Mouse (Mus musculus) hindbrain, postnatal 0 days (tissue): ENCODE measurements around the gene Mip. TPM values are rescaled to one million over a fixed set of nuclear protein-coding genes. Genes with fewer than 3 reads are reported as not detected.
"Not testable (repeated sequence)": the region's sequence is repeated elsewhere in the genome, so short reads cannot be mapped to it uniquely, and the experiment has no call there.

Experiments
- ATAC-seq: fragments of 200-750 bp; cut with Nextera tagmentation; 2 replicates; pipeline ENCODE4 v1.8.0; 2017; ENCODE audit warnings: mild to moderate bottlenecking, moderate TSS enrichment, moderate library complexity
- DNase-seq: peaks from one replicate; pipeline ENCODE4 v3.0.0-alpha.2; 2015; ENCODE audit warnings: low spot score
- H3K27ac ChIP-seq: fragments of 300-500 bp; sonication (generic); 2 replicates; pipeline ENCODE4 v1.5.1; 2014; ENCODE audit warnings: mild to moderate bottlenecking
- H3K27me3 ChIP-seq: fragments of 300-500 bp; sonication (generic); 2 replicates; pipeline ENCODE4 v1.6.1; 2014; ENCODE audit warnings: low read length, mixed read lengths; ENCODE audit not compliant: insufficient read depth
- H3K36me3 ChIP-seq: fragments of 300-500 bp; sonication (generic); 2 replicates; pipeline ENCODE4 v1.6.1; 2014; ENCODE audit warnings: low read length, mixed read lengths; ENCODE audit not compliant: insufficient read depth
- H3K4me1 ChIP-seq: fragments of 300-500 bp; sonication (generic); 2 replicates; pipeline ENCODE4 v1.6.1; 2014; ENCODE audit warnings: antibody characterized with exemption, low read length, mixed read lengths; ENCODE audit not compliant: insufficient read depth
- H3K4me2 ChIP-seq: fragments of 300-500 bp; sonication (generic); 2 replicates; pipeline ENCODE4 v1.6.1; 2014; ENCODE audit warnings: low read depth, mild to moderate bottlenecking, low read length, moderate library complexity, mixed read lengths
- H3K4me3 ChIP-seq: fragments of 300-500 bp; sonication (generic); 2 replicates; pipeline ENCODE4 v1.5.1; 2014; ENCODE audit warnings: low read length
- H3K9ac ChIP-seq: fragments of 300-500 bp; sonication (generic); replicated peaks from 2 replicates; pipeline ENCODE4 v1.6.1; 2014; ENCODE audit warnings: mild to moderate bottlenecking, low read length, moderate library complexity, mixed read lengths
- H3K9me3 ChIP-seq: fragments of 300-500 bp; sonication (generic); 2 replicates; pipeline ENCODE4 v1.6.1; 2016; ENCODE audit warnings: low read length, mixed read lengths
- CTCF ChIP-seq: IDR thresholded peaks from 2 replicates; pipeline ENCODE4 v1.5.1; 2016; ENCODE audit warnings: antibody characterized with exemption, control low read depth, low read depth
- WGBS: fragments of 180-500 bp; shearing (Covaris S2); extraction: QIAGEN DNeasy Blood & Tissue Kit; methylation state at CpG from one replicate; pipeline ENCODE4 v1.1.7; 2014; 5-methylcytosine and 5-hydroxymethylcytosine counted together
- polyA plus RNA-seq: library from polyadenylated mRNA; unstranded; fragments of >200 nt; fragmentation: Nextera tagmentation; extraction: Ambion mirVana; gene quantifications from 2 replicates; pipeline ENCODE4 v1.2.1, GENCODE M21; 2015
- total RNA-seq: library from RNA; depleted of rRNA; stranded (reverse); fragments of >200 nt; gene quantifications from 2 replicates; pipeline ENCODE4 v1.2.3, GENCODE M21; 2014

Mip gene
- total and polyA plus RNA-seq, 2 experiments from 2014 or later, result 0.21 TPM; not detected in 1

DNA sequence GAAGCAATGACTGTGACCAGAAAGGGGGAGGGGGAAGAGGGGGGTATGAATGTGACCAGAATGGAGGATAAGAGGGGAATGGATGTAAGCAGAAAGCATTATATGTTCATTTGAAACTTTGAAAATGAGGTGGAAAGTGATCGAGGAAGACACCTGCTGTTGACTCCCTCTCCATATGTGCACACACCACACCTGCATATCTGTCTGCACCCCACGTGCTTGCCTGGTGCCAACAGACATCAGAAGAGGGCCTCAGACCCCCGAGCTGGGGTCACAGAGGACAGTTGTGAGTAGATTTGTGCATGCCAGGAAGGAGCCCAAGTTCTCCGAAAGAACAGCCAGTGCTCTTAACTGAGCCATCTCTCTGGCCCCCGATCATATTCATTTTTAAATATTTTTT lies 34.3 kb downstream of the Mip start:
- H3K4me3 ChIP-seq, result no peak overlapping the region
- no peaks in the 10 kb centered on the region for H3K9me3 ChIP-seq
- H3K36me3 ChIP-seq, result no peaks in the 10 kb centered on the region
- H3K27ac ChIP-seq, result no peak overlapping the region
- H3K4me1 ChIP-seq, result no peaks in the 10 kb centered on the region
- DNase-seq (no peak), ATAC-seq (no peak)
- 89% methylated on average over 5 of the region's 5 CpGs for WGBS
- no peaks in the 10 kb centered on the region for H3K27me3 ChIP-seq
- H3K4me2 ChIP-seq, result no peak overlapping the region
- H3K9ac ChIP-seq, result no peak overlapping the region
- TF ChIP-seq CTCF, result no peak

DNA sequence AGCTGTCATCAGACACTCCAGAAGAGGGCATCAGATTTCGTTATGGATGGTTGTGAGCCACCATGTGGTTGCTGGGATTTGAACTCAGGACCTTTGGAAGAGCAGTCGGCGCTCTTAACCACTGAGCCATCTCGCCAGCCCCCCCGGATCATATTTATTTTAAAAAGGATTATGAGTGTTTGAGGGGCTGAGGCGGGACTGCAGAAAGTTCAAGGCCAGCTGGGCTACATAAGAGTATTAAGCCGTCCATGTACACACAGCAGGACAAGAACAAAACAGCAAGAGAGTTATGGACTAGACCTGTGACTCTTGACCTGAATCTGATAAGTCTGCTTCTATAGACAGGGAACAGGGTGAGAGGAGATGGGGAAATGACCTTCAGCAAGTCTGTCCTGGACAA lies 34.7 kb downstream of the Mip start:
- DNase-seq, H3K27me3 ChIP-seq, H3K9ac ChIP-seq, ATAC-seq, H3K4me3 ChIP-seq, H3K27ac ChIP-seq, H3K36me3 ChIP-seq, H3K4me1 ChIP-seq, H3K9me3 ChIP-seq, H3K4me2 ChIP-seq: not testable (repeated sequence)
- 90% methylated on average over 7 of the region's 7 CpGs for whole genome bisulfite sequencing

- DNase-seq, result no peak
Observed at GRCm38 (mm10) chr10:128262300-128262699, 36.7 kb downstream of the Mip start.

GRCm38 (mm10) chr10:128263393-128264310 lies 38.0 kb downstream of the Mip start:
- Histone ChIP-seq H3K27me3 (no peaks in the 10 kb centered on the region), H3K36me3 (no peaks in the 10 kb centered on the region), H3K27ac (no peak overlapping the region), H3K4me2 (no peak overlapping the region), H3K9me3 (no peaks in the 10 kb centered on the region), H3K9ac (no peak overlapping the region), H3K4me3 (no peak overlapping the region), H3K4me1 (no peaks in the 10 kb centered on the region)
- ATAC-seq (no peak), DNase-seq (no peak)
- WGBS, result 74% methylated on average over 6 of the region's 6 CpGs
- no peak for TF ChIP-seq CTCF

More at GRCm38 (mm10) chr10:128262300-128262699, 36.7 kb downstream of the Mip start:
- no peak overlapping the region for H3K4me3 ChIP-seq
- H3K27ac ChIP-seq, result no peak overlapping the region
- WGBS, result 84% methylated on average over 22 of the region's 22 CpGs
- H3K4me1 ChIP-seq, result no peaks in the 10 kb centered on the region
- no peak for ATAC-seq
- H3K9ac ChIP-seq, result no peak overlapping the region
- no peak overlapping the region for H3K4me2 ChIP-seq
- no peaks in the 10 kb centered on the region for H3K36me3 ChIP-seq
- no peaks in the 10 kb centered on the region for H3K9me3 ChIP-seq
- H3K27me3 ChIP-seq, result no peaks in the 10 kb centered on the region
- no peak for TF ChIP-seq CTCF

GRCm38 (mm10) chr10:128268371-128268770 lies 42.7 kb downstream of the Mip start, which contains the start of gene Apof:
Gene Apof (plus strand): TSS chr10:128268671.
- no peak for ATAC-seq
- Histone ChIP-seq H3K4me3 (no peak within 1 kb of the TSS), H3K36me3 (no peaks in the 10 kb centered on the region), H3K4me1 (no peaks in the 10 kb centered on the region), H3K27ac (no peak within 1 kb of the TSS), H3K9ac (no peak within 1 kb of the TSS), H3K9me3 (no peaks in the 10 kb centered on the region), H3K27me3 (no peaks in the 10 kb centered on the region), H3K4me2 (no peak within 1 kb of the TSS)
- 85% methylated on average over 6 of the region's 6 CpGs for WGBS
- no peak for DNase-seq
- TF ChIP-seq CTCF, result no peak

- H3K27ac ChIP-seq, result 0 out of 2 replicates have a peak overlapping the region, but pooled peaks have one; percentile 67
- H3K36me3 ChIP-seq, result no peaks in the 10 kb centered on the region
- no peaks in the 10 kb centered on the region for H3K27me3 ChIP-seq
- DNase-seq, result no peak
- ATAC-seq, result no peak
- no peaks in the 10 kb centered on the region for H3K4me1 ChIP-seq
- H3K4me2 ChIP-seq, result peak overlapping the region; percentile 69
- peak overlapping the region; percentile 72; the same call in 1 of the 2 replicates for H3K9ac ChIP-seq
- WGBS, result 92% methylated on average over 16 of the region's 16 CpGs
- H3K9me3 ChIP-seq, result no peaks in the 10 kb centered on the region
- no peak for TF ChIP-seq CTCF
- H3K4me3 ChIP-seq, result peak overlapping the region; percentile 83; the same call in 1 of the 2 replicates
Observed at GRCm38 (mm10) chr10:128269206-128269910, 43.7 kb downstream of the Mip start.
